Mouse (Mus musculus): ENCODE results near the gene Marcksl1.

Marcksl1 gene

DNA sequence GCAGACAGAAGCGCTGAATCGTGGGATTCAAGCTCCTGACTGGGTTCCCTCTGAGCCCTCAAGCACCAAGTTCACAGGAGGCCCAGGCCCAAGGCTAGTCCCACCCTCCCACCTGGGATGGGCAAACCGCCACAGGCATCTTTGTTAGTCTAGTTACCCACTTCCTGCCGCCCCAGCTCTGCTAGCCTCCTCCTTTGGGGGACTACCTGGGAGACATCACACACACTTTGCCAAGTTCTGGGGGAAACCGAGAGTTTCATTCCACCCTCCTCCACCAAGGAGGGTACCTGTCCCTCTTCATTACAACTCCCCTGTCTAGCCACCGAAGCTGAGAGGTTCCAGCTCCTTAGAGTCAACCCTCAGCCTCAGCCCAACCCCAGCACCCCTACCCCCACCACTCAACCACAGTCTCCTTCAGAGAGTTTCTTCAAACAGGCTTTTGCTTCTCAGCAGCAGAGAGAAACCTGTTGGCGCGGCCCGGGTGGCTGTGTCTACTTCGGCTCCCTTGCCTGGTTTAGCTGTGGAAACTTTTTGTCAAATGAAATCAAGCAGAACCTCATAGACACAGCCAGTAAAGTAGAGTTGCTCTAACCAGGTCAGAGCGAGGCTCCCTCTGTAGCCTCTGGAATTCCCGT is 45.1 kb downstream of the Marcksl1 start:
- DNase-seq, result no peak

DNA sequence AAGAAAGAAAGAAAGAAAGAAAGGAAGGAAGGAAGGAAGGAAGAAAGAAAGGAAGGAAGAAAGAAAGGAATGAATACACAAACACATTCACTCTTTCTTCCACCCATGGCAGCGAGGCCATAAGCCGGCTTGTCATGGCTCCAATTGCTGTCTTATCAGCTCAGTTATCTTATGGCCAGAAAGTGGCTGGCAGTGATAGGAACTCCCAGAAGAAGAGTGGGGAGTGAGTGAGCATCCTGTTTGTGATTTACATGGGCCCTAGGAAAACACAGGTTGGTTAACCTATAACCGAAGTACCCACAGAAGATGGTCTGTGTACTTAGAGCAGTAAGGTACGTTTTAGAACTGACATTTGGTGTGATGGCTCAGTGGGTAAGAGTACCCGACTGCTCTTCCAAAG is 47.8 kb downstream of the Marcksl1 start:
- no peak for DNase-seq

GRCm38 (mm10) chr4:129563718-129564117 is 50.3 kb downstream of the Marcksl1 start:
- no peak for DNase-seq

- DNase-seq, result no peak
Measured at GRCm38 (mm10) chr4:129565139-129565538, 51.8 kb downstream of the Marcksl1 start.

All from kidney, adult 8-10 months (tissue).